Mouse (Mus musculus): ENCODE measurements around the gene Trp53bp2.

- TF ChIP-seq CTCF (IDR thresholded peaks at IDR 0.05; ENCODE audit: borderline replicate concordance, extremely low read depth, insufficient read depth, insufficient read length), result no peak
- no peak for TF ChIP-seq POLR2A (IDR thresholded peaks at IDR 0.05; ENCODE audit: borderline replicate concordance, extremely low read depth, insufficient read depth, insufficient read length, poor library complexity, severe bottlenecking)
Measured at GRCm38 (mm10) chr1:182511073-182511472, 102.1 kb downstream of the Trp53bp2 start.

All from brain, embryonic 14.5 days (tissue).